Mouse (Mus musculus) kidney, postnatal 0 days (tissue): ENCODE results near the gene Sell. TPM values are rescaled to one million over a fixed set of nuclear protein-coding genes. Genes with fewer than 3 reads are reported as not detected.

ENCODE experiments used
- ATAC-seq: fragments of 200-750 bp; cut with Nextera tagmentation; replicated peaks from 2 replicates; pipeline ENCODE4 v1.8.0; 2017; ENCODE audit warnings: low read depth, moderate number of reproducible peaks, moderate TSS enrichment, moderate library complexity; ENCODE audit not compliant: low FRiP score
- DNase-seq: peaks from one replicate; pipeline ENCODE4 v3.0.0-alpha.2; 2016; ENCODE audit warnings: low spot score
- H3K27ac ChIP-seq: fragments of 300-500 bp; sonication (generic); 2 replicates; pipeline ENCODE4 v1.5.1; 2014; ENCODE audit warnings: mild to moderate bottlenecking
- H3K27me3 ChIP-seq: fragments of 300-500 bp; sonication (generic); 2 replicates; pipeline ENCODE4 v1.6.1; 2014; ENCODE audit warnings: low read length, mixed read lengths; ENCODE audit not compliant: insufficient read depth
- H3K36me3 ChIP-seq: fragments of 300-500 bp; sonication (generic); 2 replicates; pipeline ENCODE4 v1.6.1; 2014; ENCODE audit warnings: low read length, mixed read lengths; ENCODE audit not compliant: insufficient read depth
- H3K4me1 ChIP-seq: fragments of 300-500 bp; sonication (generic); replicated peaks from 2 replicates; pipeline ENCODE4 v1.6.1; 2014; ENCODE audit warnings: antibody characterized with exemption, low read length, mixed read lengths; ENCODE audit not compliant: insufficient read depth
- H3K4me2 ChIP-seq: fragments of 300-500 bp; sonication (generic); 2 replicates; pipeline ENCODE4 v1.6.1; 2014; ENCODE audit warnings: mild to moderate bottlenecking, low read length, moderate library complexity, mixed read lengths
- H3K4me3 ChIP-seq: fragments of 300-500 bp; sonication (generic); replicated peaks from 2 replicates; pipeline ENCODE4 v1.5.1; 2014; ENCODE audit warnings: low read depth, low read length
- H3K9ac ChIP-seq: fragments of 300-500 bp; sonication (generic); 2 replicates; pipeline ENCODE4 v1.6.1; 2014; ENCODE audit warnings: low read depth, low read length
- H3K9me3 ChIP-seq: fragments of 300-500 bp; sonication (generic); replicated peaks from 2 replicates; pipeline ENCODE4 v1.6.1; 2016; ENCODE audit warnings: low read length, inconsistent platforms, mixed read lengths
- CTCF ChIP-seq: IDR thresholded peaks from 2 replicates; pipeline ENCODE4 v1.5.1; 2016; ENCODE audit warnings: antibody characterized with exemption, low read depth, mild to moderate bottlenecking, moderate library complexity
- WGBS: fragments of 180-500 bp; shearing (Covaris S2); extraction: QIAGEN DNeasy Blood & Tissue Kit; methylation state at CpG from one replicate; pipeline ENCODE4 v1.1.7; 2014; 5-methylcytosine and 5-hydroxymethylcytosine counted together
- polyA plus RNA-seq: library from polyadenylated mRNA; unstranded; fragments of >200 nt; fragmentation: Nextera tagmentation; extraction: Ambion mirVana; gene quantifications from 2 replicates; pipeline ENCODE4 v1.2.1, GENCODE M21; 2015

Sell gene
- polyA plus RNA-seq, 1 experiment from 2014 or later = 0.45 TPM

DNA sequence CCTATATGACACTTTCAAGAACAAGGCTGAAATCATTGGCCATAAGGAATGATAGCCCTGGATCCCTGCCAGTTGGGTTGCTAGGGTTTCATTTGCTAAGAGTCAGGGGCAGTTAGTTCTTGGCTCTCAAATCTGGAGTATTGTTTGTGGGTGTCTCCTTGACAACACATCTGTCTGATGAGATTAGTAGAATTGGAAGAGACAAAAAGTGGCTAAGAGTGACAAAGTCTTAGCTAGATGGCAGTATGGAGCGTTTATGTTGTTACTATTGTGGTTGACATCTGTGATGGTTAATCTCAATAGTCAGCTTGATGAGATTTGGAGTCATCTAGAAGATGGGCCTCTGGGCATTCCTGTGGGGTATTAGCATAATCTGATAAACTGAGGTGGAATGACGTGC, 36.6 kb downstream of the Sell start:
- no peak for TF ChIP-seq CTCF
- 84% methylated on average over 2 of the region's 2 CpGs for WGBS

DNA sequence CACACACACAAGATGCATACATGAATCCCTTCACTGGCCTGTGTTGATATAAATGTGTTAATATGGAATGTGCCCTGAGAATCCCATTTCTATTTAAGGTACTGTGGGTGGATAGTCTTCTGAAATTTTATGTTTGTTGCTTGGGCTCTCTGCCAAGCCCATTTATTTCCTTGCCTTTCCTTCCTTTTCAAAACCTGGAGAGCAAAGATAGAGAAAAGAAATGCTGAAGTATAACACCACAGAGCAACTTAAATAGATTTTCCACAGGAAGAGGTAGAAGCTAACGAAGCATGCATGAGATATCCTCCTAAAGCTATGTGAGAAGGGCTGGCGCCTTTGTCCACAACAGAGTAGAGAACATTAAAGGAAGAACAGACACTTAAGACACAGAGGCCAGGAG, 48.0 kb downstream of the Sell start:
- ATAC-seq (no peak), DNase-seq (peak; percentile 28)
- no peak overlapping the region for H3K9ac ChIP-seq
- H3K36me3 ChIP-seq = no peaks in the 10 kb centered on the region
- no peak overlapping the region for H3K27ac ChIP-seq
- no peaks in the 10 kb centered on the region for H3K4me1 ChIP-seq
- no peaks in the 10 kb centered on the region for H3K9me3 ChIP-seq
- TF ChIP-seq CTCF = no peak
- no peak overlapping the region for H3K4me2 ChIP-seq
- no peak overlapping the region for H3K4me3 ChIP-seq
- 35% methylated on average over 2 of the region's 2 CpGs for WGBS
- H3K27me3 ChIP-seq = no peaks in the 10 kb centered on the region

More for the DNA sequence above, 36.6 kb downstream of the Sell start:
- Histone ChIP-seq H3K4me3 (no peak overlapping the region), H3K27me3 (no peaks in the 10 kb centered on the region), H3K9ac (no peak overlapping the region), H3K27ac (no peak overlapping the region), H3K4me1 (no peaks in the 10 kb centered on the region), H3K9me3 (no peaks in the 10 kb centered on the region), H3K36me3 (no peaks in the 10 kb centered on the region), H3K4me2 (no peak overlapping the region)
- no peak for ATAC-seq
- DNase-seq = no peak

DNA sequence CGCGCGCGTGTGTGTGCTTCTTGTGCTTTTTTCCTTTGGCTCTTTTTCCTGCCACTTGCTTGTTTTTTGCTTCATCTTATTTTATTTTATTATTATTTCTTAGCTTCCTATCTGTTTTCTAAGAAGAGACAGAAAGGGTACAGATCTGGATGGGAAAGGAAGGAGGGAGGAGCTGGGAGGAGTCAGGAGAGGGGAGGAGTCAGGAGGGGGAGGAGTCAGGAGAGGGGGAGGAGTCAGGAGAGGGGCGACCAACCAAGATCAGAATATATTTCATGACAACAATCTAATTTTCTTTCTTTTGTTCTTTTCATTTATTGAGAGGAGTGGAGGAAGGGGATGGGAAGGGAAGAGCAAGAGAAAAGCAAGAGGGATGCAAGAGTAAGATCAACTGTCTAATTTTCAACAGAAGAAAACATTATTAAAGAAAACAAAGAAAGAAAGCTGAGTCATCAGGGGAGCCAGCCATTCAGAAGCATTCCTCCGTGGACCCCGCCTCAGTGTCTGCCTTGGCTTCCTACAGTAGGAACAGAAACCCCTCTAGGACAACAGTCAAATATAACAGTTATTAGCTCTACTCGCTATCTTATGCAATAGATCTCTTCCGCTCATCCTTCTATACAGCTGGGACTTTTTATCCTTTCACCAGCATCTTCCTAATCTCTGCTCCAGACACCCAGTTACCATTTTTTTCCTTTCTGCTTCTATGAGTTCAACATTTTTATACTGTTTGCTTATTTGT, 49.0 kb downstream of the Sell start:
- WGBS = 95% methylated on average over 9 of the region's 9 CpGs
- no peaks in the 10 kb centered on the region for H3K36me3 ChIP-seq
- no peaks in the 10 kb centered on the region for H3K9me3 ChIP-seq
- TF ChIP-seq CTCF = no peak
- ATAC-seq (no peak), DNase-seq (no peak)
- H3K9ac ChIP-seq = no peak overlapping the region
- H3K27me3 ChIP-seq = no peaks in the 10 kb centered on the region
- no peak overlapping the region for H3K4me2 ChIP-seq
- H3K27ac ChIP-seq = no peak overlapping the region
- no peak overlapping the region for H3K4me3 ChIP-seq
- H3K4me1 ChIP-seq = no peaks in the 10 kb centered on the region

DNA sequence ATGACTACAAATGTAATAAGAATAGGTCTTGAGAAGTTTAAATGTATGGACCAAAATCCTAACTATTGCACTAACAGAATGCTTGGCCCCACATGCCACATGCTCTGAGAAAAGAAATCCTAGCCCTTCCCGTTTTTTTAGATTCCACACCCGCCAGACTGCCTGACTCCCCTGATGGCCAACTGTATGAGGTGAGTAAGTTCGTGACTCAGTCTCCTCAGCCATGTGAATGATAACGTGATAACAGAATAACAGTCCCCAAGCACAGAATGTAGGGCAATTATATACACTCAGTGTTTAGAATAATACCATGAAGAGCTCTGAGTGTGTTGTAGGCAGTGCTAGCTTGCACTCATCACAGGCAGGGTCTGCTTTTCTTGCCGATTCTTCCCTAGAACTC, 52.5 kb downstream of the Sell start:
- Histone ChIP-seq H3K4me3 (no peak overlapping the region), H3K9me3 (no peaks in the 10 kb centered on the region), H3K27ac (no peak overlapping the region), H3K9ac (no peak overlapping the region), H3K4me1 (no peaks in the 10 kb centered on the region), H3K36me3 (no peaks in the 10 kb centered on the region), H3K4me2 (no peak overlapping the region), H3K27me3 (no peaks in the 10 kb centered on the region)
- DNase-seq = no peak
- ATAC-seq = no peak
- TF ChIP-seq CTCF = no peak
- 73% methylated on average over 5 of the region's 5 CpGs for WGBS

DNA sequence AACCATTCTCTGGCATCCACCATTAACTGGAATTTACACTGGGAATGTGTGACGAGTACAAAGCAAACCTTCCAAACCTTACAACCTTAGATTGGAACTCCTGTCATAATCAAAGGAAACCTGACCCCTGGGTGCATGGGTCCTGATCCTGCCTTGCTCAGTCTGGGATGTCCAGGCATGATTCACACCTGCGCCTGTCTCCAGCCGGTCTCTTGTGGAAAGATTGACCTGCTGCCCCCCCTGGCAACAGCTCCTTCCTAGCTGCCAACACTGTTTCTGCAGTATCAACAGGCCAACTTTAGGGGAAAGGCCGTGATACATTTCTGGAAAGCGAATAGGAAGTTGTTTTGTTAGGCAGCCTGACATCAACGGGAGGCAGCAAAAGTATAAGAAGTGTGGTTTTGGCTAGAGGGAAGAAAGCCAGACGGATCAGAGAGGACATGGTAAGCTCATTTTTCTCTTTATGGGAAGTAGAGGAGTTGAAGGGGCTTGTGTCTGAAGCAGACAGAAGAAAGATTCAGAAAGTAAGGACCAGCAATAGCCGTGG, 53.2 kb downstream of the Sell start, which contains the start of gene Selp:
TSS of gene Selp (plus strand) at position 318 of the 547 bp plus-strand sequence.
- H3K4me2 ChIP-seq = no peak within 1 kb of the TSS
- H3K36me3 ChIP-seq = no peaks in the 10 kb centered on the region
- ATAC-seq (no peak), DNase-seq (peak; percentile 28)
- TF ChIP-seq CTCF = no peak
- no peaks in the 10 kb centered on the region for H3K4me1 ChIP-seq
- H3K27me3 ChIP-seq = no peaks in the 10 kb centered on the region
- no peaks in the 10 kb centered on the region for H3K9me3 ChIP-seq
- no peak within 1 kb of the TSS for H3K9ac ChIP-seq
- no peak within 1 kb of the TSS for H3K27ac ChIP-seq
- H3K4me3 ChIP-seq = no peak within 1 kb of the TSS
- 49% methylated on average over 8 of the region's 8 CpGs for WGBS

DNA sequence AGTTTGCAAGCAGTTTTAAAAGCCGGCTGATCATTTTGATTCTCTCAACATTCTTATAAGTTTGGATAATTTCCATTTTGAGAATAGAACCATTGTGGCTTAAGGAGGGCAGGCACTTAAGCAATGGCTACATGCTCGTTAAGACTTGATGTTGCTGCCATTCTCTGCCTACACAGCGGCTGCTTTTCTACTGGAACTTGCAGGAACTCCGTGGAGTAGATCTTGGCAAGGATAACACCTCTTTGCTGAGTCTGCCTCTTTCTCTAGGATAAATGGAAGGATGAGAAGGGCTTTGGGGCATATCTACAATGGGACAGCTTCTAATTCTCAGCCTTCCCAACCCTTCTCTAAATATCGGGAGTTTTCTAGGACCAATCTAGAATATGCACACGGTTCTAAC, 53.9 kb downstream of the Sell start:
- no peak overlapping the region for H3K9ac ChIP-seq
- no peak overlapping the region for H3K4me2 ChIP-seq
- TF ChIP-seq CTCF = no peak
- H3K4me1 ChIP-seq = no peaks in the 10 kb centered on the region
- H3K27me3 ChIP-seq = no peaks in the 10 kb centered on the region
- no peak overlapping the region for H3K4me3 ChIP-seq
- H3K27ac ChIP-seq = no peak overlapping the region
- WGBS = 84% methylated on average over 6 of the region's 6 CpGs
- no peaks in the 10 kb centered on the region for H3K36me3 ChIP-seq
- no peaks in the 10 kb centered on the region for H3K9me3 ChIP-seq
- ATAC-seq = no peak
- no peak for DNase-seq
